Mouse (Mus musculus) liver, embryonic 14.5 days (tissue): ENCODE measurements around the gene Ddah1.

Experiments used
- CTCF ChIP-seq: IDR thresholded peaks from 2 replicates; pipeline ENCODE4 v1.5.1; 2016; ENCODE audit warnings: antibody characterized with exemption, low read depth, control low read depth
- EP300 ChIP-seq: IDR thresholded peaks from 2 replicates; pipeline ENCODE4 v1.6.1; 2016; ENCODE audit warnings: antibody characterized with exemption, low read depth

DNA sequence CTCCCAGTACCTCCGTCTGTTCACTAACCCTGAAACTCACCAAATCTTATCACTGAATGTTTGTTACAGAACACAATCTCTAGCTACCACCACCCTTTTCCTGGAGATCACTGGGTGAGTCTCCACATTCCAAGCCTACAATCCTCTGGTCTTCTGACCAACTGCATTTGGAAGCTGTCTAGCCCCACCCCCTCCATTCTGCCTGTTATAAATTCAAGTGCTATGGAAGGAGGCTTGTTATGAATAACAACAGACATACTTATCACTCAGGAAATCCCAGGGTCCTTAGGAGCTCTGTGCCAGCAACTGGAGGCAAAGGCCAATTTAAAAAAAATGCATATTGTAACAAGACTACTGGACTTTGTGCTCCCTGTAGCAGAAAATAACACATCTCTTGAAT is 58.3 kb downstream of the Ddah1 start:
- no peak for TF ChIP-seq CTCF
- TF ChIP-seq EP300, result no peak
